Mouse (Mus musculus): ENCODE results near the gene Parva. TPM values are rescaled to one million over a fixed set of nuclear protein-coding genes. Genes with fewer than 3 reads are reported as not detected.

Parva gene
- total RNA-seq, 1 experiment from 2014 or later: not detected

DNA sequence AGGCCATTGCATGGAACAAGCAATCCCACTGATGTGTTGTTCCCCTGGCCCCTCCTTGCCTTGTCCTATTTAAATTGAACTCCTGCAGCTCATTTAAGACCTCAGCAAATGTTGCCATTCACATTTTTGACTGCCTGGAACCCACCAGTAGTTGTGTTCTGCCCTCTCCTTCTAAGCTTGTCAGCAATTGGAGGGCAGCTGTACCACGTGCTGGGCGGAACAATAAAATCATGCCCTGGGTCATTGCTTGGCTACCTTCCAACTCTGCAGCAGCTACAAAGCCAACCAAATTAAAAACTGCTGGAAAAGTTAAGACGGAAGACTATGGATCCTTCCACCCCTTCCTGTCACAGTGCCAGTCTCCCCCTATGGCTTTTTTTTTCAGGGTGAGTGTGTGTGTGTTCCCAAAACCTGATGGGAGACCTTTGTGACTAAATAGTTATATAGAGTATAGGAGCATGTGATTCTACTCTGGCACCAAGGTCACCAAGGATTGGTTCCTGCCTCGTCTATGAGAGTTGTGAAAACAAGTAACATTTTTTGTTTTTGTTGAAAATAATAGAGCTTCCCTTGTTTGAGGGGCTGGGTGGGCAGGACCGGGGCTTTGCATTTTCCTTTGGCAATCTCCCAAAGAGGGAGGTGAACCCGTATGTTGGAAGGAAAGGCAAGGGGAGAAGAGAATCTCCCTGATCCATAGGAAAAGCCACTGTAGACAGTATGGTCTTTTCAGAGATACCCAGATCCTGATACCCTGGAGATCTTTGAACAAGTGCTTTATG lies 101.5 kb downstream of the Parva start:
- no peak for ATAC-seq (replicated peaks in 1 of 2; ENCODE audit: insufficient read depth in 1 of 2, low FRiP score in 2 of 2, low TSS enrichment in 1 of 2, low read depth in 1 of 2, poor library complexity in 2 of 2, severe bottlenecking in 2 of 2)

GRCm38 (mm10) chr7:112530924-112531323 lies 103.6 kb downstream of the Parva start:
- no peak for ATAC-seq (replicated peaks in 1 of 2; ENCODE audit: insufficient read depth in 1 of 2, low FRiP score in 2 of 2, low TSS enrichment in 1 of 2, low read depth in 1 of 2, poor library complexity in 2 of 2, severe bottlenecking in 2 of 2)

DNA sequence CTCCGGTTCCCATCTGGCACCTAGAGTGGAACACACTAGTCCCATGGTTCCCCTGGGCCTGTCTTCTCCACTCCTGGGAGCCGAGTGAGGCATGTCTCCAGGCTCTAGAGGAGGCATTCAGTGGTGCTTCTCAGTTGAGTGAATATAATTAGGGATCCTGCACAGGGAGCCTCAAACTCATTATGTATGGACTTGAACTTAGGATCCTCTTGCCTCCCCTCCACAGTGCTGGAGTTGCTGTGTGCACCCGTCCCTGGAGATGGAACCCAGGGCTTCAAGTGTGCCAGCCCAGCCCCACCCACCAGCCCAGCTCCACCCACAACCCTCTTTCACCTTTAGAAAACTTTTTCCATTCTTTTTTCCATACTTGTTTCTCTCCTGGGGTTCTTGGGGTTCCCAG lies 106.8 kb downstream of the Parva start:
- no peak for ATAC-seq (replicated peaks in 1 of 2; ENCODE audit: insufficient read depth in 1 of 2, low FRiP score in 2 of 2, low TSS enrichment in 1 of 2, low read depth in 1 of 2, poor library complexity in 2 of 2, severe bottlenecking in 2 of 2)

DNA sequence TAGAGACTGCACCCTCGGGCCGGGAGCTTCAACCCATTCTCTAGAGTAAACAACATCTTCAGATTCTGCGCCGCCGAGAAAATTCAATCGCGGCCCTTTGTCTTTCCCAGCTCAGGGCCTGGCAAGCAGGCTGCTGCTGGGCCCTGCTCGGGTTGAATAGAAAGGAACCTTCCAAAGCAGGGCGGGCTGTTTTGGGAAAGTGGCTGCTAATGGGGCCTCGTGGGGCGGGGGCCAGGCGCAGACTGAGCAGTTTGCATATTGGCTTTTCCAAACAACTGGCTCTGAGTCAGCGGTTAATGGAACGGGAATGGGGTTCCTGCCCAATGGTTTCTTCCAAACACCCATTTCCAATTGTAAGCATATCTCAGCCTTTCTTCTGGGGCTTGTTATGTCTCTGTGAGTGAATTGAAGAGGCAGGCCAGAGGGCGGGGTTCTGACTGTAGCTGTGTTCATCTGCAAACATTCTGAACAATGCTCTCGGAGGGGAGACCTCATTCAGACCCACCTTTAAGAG lies 108.2 kb downstream of the Parva start:
- no peak for ATAC-seq (replicated peaks in 1 of 2; ENCODE audit: insufficient read depth in 1 of 2, low FRiP score in 2 of 2, low TSS enrichment in 1 of 2, low read depth in 1 of 2, poor library complexity in 2 of 2, severe bottlenecking in 2 of 2)

- no peak for ATAC-seq (replicated peaks in 1 of 2; ENCODE audit: insufficient read depth in 1 of 2, low FRiP score in 2 of 2, low TSS enrichment in 1 of 2, low read depth in 1 of 2, poor library complexity in 2 of 2, severe bottlenecking in 2 of 2)
Measured at GRCm38 (mm10) chr7:112549136-112549535, 121.8 kb downstream of the Parva start.

DNA sequence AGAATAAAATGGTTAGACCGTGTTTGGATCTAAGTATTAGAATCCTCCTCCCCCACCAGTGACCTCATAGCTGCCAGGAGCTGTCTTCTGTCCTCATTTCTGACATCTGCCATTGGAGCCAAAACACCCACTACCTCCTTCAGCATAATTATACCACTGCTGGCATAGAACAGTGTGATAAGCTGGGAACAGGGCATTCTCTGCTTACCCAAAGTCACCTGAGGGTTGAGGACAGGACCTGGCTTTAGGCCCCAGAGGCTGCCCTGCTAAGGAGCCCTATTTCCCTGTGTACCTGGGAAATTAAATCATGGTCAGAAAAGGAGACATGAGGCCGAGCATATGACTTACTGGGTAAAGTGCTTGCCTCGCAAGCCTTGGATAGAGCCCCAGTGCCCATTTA lies 134.2 kb downstream of the Parva start:
- ATAC-seq (replicated peaks in 1 of 2; ENCODE audit: insufficient read depth in 1 of 2, low FRiP score in 2 of 2, low TSS enrichment in 1 of 2, low read depth in 1 of 2, poor library complexity in 2 of 2, severe bottlenecking in 2 of 2): no peak

DNA sequence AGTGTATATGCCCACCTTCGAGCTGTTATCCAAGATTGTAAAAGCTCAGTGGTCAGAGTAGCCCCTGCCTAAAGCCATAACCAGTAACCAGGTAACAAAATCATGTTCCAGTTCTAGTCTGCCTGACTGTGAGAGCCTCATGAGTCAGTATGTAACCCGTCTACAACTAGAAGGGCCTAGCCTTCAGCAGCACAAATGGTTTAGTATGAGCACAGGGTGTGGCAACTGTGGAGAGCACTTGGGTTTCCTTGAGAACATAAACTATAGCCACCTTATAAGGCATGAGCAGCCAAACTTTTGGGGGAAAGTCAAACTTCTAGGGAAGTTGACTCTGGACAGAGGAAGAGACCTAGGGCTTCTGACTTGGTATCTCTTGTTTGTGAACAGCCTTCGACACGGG lies 139.7 kb downstream of the Parva start:
- no peak for ATAC-seq (replicated peaks in 1 of 2; ENCODE audit: insufficient read depth in 1 of 2, low FRiP score in 2 of 2, low TSS enrichment in 1 of 2, low read depth in 1 of 2, poor library complexity in 2 of 2, severe bottlenecking in 2 of 2)

DNA sequence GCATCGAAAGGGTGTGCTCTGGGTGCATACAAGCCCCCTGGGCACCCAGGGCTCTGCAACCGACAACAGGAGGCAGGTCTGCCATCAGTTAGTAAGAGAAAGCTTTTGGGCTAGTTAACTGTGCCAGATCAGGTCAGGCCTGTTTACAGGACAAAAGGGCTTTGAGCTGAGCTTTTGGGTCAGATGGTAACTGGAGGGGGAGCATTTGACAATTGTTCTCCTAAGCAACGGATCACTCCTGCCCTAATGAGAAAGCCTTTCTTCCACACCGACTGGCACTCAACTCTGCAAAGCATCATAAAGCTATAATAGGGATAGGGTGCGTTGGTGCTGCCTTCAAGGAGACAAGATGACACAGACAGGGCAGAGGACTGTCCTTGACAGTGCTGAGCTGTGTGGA lies 141.7 kb downstream of the Parva start:
- ATAC-seq (replicated peaks in 1 of 2; ENCODE audit: insufficient read depth in 1 of 2, low FRiP score in 2 of 2, low TSS enrichment in 1 of 2, low read depth in 1 of 2, poor library complexity in 2 of 2, severe bottlenecking in 2 of 2): no peak

DNA sequence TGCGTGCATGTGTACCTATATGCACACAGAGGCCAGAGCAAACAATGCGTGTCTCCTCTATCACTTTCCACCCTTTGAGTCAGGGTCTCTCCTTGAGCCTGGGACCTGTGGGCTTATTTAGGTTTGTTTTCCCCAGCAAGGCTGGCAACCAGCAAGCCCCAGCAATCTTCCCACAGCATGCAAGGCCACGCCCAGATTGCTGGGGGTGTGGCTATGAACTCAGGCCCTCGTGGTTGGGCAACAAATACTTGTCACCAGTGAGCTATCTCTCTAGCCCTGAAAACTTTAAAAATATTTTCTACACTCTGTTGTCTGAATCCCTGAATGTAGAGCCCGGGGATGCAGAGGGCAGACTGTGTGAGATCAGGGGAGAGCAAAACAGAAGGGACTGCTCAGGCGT lies 154.3 kb downstream of the Parva start:
- no peak for ATAC-seq (replicated peaks in 1 of 2; ENCODE audit: insufficient read depth in 1 of 2, low FRiP score in 2 of 2, low TSS enrichment in 1 of 2, low read depth in 1 of 2, poor library complexity in 2 of 2, severe bottlenecking in 2 of 2)

DNA sequence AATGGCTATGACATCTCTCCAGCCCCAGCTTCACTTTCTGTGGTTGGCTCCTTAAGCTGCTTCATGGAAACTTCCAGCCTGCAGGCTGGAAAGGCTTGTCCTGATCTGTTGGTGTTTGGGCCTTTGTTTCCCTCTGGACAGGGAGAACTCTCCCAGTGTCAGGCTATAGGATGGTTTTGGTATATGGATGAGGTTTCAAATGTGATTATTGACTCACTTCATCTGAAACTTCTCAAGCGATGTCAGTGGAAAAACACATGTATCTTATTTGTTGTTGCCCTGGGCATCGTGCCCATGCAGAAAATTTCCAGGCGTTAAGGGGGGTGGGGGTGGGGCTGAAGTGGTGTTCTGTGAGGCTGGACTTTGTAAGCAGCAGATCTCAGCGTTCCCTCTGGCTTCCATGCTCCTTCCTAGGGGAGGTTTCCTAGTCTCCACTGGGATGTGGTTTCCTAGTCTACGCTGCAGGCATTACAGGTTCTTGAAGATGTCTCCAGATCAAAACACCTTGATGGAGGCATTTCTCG lies 155.6 kb downstream of the Parva start:
- ATAC-seq (replicated peaks in 1 of 2; ENCODE audit: insufficient read depth in 1 of 2, low FRiP score in 2 of 2, low TSS enrichment in 1 of 2, low read depth in 1 of 2, poor library complexity in 2 of 2, severe bottlenecking in 2 of 2): no peak

- no peak for ATAC-seq (replicated peaks in 1 of 2; ENCODE audit: insufficient read depth in 1 of 2, low FRiP score in 2 of 2, low TSS enrichment in 1 of 2, low read depth in 1 of 2, poor library complexity in 2 of 2, severe bottlenecking in 2 of 2)
Measured at GRCm38 (mm10) chr7:112587449-112587848, 160.1 kb downstream of the Parva start.

DNA sequence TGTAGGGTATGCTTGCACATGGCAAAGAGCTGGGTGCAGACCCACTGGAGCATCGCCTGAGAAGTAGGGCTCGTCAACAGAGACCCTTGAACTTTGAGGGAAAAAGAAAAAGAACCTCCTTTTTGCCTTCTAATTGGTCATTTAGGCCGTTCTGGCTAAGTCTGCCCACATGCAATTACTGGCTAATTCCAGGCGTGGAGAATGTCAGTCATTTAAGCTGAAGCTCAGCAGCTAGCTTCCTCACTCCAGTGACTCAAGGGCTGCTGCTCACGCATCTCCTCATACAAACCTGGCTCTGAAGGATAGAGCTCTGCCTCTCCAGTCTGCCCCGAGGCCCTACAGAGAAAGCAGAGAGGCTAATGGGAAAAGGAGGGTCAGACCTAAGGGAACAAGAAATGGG lies 162.2 kb downstream of the Parva start:
- ATAC-seq (replicated peaks in 1 of 2; ENCODE audit: insufficient read depth in 1 of 2, low FRiP score in 2 of 2, low TSS enrichment in 1 of 2, low read depth in 1 of 2, poor library complexity in 2 of 2, severe bottlenecking in 2 of 2): peak in 1 of 2 experiments; percentile 22; a peak in 1 of 4 replicates

- ATAC-seq (replicated peaks in 1 of 2; ENCODE audit: insufficient read depth in 1 of 2, low FRiP score in 2 of 2, low TSS enrichment in 1 of 2, low read depth in 1 of 2, poor library complexity in 2 of 2, severe bottlenecking in 2 of 2): no peak
Measured at GRCm38 (mm10) chr7:112593586-112593985, 166.3 kb downstream of the Parva start.

DNA sequence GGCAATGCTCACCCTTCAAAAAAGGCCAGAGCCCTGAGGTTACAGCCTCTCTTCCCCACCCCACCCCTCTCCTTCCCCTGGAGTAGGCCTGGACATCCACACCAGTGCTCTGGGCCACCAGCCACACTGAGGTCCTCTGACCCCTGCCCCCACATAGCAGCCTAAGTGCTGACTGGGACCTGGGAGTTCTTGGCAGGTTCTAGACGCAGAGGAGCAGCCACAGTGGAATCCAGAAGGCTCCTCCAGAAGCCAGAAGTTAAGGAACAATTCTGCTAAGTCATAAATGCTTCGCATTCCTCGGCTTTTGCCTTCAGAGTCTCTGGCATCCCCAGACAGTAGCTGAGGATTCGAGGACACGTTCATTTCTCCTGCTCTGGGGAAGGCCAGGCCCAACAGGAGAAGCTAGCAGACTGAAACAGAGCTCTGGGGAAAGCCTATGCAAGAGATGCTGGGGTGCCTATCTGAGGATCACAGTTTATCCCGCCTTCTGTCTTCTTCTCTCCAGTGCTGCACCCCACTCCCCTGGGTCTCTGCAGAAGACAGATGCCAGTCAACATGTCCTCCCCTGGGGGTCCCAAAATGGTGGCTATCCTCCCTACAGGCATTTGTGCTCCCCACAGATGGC lies 168.0 kb downstream of the Parva start:
- ATAC-seq (replicated peaks in 1 of 2; ENCODE audit: insufficient read depth in 1 of 2, low FRiP score in 2 of 2, low TSS enrichment in 1 of 2, low read depth in 1 of 2, poor library complexity in 2 of 2, severe bottlenecking in 2 of 2): no peak

GRCm38 (mm10) chr7:112599650-112600049 lies 172.3 kb downstream of the Parva start:
- ATAC-seq (replicated peaks in 1 of 2; ENCODE audit: insufficient read depth in 1 of 2, low FRiP score in 2 of 2, low TSS enrichment in 1 of 2, low read depth in 1 of 2, poor library complexity in 2 of 2, severe bottlenecking in 2 of 2): no peak

DNA sequence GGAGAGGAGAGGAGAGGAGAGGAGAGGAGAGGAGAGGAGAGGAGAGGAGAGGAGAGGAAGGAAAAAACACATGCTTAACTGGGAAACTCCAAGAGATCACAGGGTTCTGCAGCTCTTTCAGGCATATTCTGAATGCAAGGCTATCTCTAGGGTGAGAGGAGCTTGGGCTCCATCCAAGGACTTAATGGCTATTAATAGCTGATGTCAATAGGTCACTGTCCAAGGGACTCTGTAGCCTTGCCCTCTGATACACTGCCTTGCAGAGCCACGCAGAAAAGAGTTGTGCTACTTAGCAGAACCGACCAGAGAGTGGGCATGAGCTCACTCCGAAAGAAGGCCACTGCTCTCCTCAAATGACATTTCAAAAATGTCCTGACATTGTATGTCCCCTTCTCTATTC lies 172.9 kb downstream of the Parva start:
- no peak for ATAC-seq (replicated peaks in 1 of 2; ENCODE audit: insufficient read depth in 1 of 2, low FRiP score in 2 of 2, low TSS enrichment in 1 of 2, low read depth in 1 of 2, poor library complexity in 2 of 2, severe bottlenecking in 2 of 2)

DNA sequence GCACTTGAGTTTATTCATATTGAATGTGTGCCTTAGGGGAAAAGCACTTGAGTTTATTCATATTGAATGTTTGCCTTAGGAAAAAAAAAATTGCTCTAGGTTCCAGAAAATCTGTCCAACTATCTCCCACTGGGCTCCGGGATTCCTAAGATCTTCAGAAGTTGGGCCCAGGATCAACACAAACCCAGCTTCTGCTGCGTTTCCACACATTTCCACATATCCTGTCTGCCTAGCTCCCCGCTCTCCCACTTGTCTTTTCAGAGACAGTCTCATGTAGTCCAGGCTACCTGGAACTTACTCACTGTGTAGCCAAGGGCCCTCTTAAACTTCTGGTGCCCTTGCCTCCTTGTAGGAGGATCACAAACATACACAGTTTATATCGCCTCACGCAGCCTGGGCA lies 175.7 kb downstream of the Parva start:
- ATAC-seq (replicated peaks in 1 of 2; ENCODE audit: insufficient read depth in 1 of 2, low FRiP score in 2 of 2, low TSS enrichment in 1 of 2, low read depth in 1 of 2, poor library complexity in 2 of 2, severe bottlenecking in 2 of 2): no peak

- ATAC-seq (replicated peaks in 1 of 2; ENCODE audit: insufficient read depth in 1 of 2, low FRiP score in 2 of 2, low TSS enrichment in 1 of 2, low read depth in 1 of 2, poor library complexity in 2 of 2, severe bottlenecking in 2 of 2): no peak
Measured at GRCm38 (mm10) chr7:112603496-112604170, 176.3 kb downstream of the Parva start.

Measured in hematopoietic stem cell, adult 5-6 weeks (primary cell).